Mouse (Mus musculus) limb, embryonic 13.5 days (tissue): ENCODE measurements at regions not wholly inside any gene's neighbourhood (a gene's known extent, or its start where the extent isn't known, plus 50 kb on each side); places are given as distances from the start of the nearest gene placed in this dataset.

Experiments
- ATAC-seq: fragments of 200-750 bp; cut with Nextera tagmentation; 2 replicates; pipeline ENCODE4 v1.8.0; 2017; ENCODE audit warnings: low read depth, moderate number of reproducible peaks, moderate TSS enrichment; ENCODE audit not compliant: low FRiP score
- H3K27ac ChIP-seq: fragments of 300-500 bp; sonication (generic); 2 replicates; pipeline ENCODE4 v1.5.1; 2015; ENCODE audit warnings: inconsistent platforms, mild to moderate bottlenecking, moderate library complexity
- H3K27me3 ChIP-seq: fragments of 300-500 bp; sonication (generic); 2 replicates; pipeline ENCODE4 v1.6.1; 2015; ENCODE audit warnings: mild to moderate bottlenecking, inconsistent platforms
- H3K36me3 ChIP-seq: fragments of 300-500 bp; sonication (generic); 2 replicates; pipeline ENCODE4 v1.6.1; 2015; ENCODE audit warnings: inconsistent platforms, mild to moderate bottlenecking, moderate library complexity
- H3K4me1 ChIP-seq: fragments of 300-500 bp; sonication (generic); 2 replicates; pipeline ENCODE4 v1.6.1; 2015; ENCODE audit warnings: inconsistent platforms
- H3K4me2 ChIP-seq: fragments of 300-500 bp; sonication (generic); replicated peaks from 2 replicates; pipeline ENCODE4 v1.6.1; 2015; ENCODE audit warnings: inconsistent platforms, mild to moderate bottlenecking, moderate library complexity
- H3K4me3 ChIP-seq: fragments of 300-500 bp; sonication (generic); 2 replicates; pipeline ENCODE4 v1.5.1; 2015; ENCODE audit warnings: moderate library complexity, mild to moderate bottlenecking, inconsistent platforms
- H3K9ac ChIP-seq: fragments of 300-500 bp; sonication (generic); 2 replicates; pipeline ENCODE4 v1.6.1; 2015; ENCODE audit warnings: mild to moderate bottlenecking, inconsistent platforms
- H3K9me3 ChIP-seq: fragments of 300-500 bp; sonication (generic); 2 replicates; pipeline ENCODE4 v1.6.1; 2016; ENCODE audit warnings: inconsistent platforms
- WGBS: fragments of 180-500 bp; shearing (Covaris S2); methylation state at CpG from one replicate; pipeline ENCODE4 v1.1.7; 2015; 5-methylcytosine and 5-hydroxymethylcytosine counted together

DNA sequence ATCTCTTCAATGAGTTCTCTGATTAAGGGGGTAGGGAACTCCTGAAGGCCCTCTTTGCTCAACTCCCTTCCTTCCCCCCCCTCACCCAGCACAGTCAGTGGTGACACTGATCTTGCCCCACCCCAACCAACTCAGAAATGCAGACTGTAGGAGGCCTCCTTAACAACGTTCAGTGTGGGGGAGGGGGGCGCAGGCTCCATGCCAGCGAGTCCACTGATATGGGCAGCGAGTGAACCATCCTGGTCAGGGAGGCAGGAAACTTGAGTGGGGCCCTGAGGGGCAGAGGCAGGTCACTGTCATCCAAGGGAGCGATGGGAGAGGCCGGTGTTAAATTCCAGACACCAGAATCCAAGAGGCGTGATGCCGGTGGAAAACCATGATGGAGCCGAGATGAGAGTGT lies 70.5 kb upstream of the Calm2 start:
- no peaks in the 10 kb centered on the region for H3K9me3 ChIP-seq
- no peak for ATAC-seq
- WGBS: 54% methylated on average over 9 of the region's 9 CpGs
- H3K4me2 ChIP-seq: no peak overlapping the region
- no peaks in the 10 kb centered on the region for H3K36me3 ChIP-seq
- H3K27ac ChIP-seq: no peak overlapping the region
- H3K4me1 ChIP-seq: peaks cover 14% of the 10 kb centered on the region
- no peak overlapping the region for H3K4me3 ChIP-seq
- no peak overlapping the region for H3K9ac ChIP-seq
- H3K27me3 ChIP-seq: 0 out of 2 replicates have a peak, but pooled peaks cover 3% of the 10 kb centered on the region

DNA sequence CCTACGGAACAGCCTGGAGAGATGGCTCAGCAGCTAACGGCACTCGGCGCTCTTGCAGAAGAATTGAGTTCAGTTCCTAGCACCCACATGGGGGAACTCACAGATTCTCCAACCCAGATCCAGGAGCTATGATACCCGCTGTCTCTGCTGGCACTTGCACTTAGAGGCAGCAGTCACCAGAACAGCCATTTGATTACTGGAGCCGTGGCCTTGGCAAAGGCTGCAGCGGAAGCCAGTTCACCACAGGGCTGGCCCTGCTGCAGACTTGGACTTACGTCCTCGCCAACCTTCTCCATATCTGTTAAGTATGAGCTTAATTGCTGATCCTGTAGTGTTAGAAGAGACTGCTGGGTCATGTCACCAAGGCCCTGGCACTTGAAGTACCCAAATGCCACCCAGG lies 72.7 kb upstream of the Calm2 start:
- Histone ChIP-seq H3K9me3 (no peaks in the 10 kb centered on the region), H3K4me2 (no peak overlapping the region), H3K4me1 (peaks cover 22% of the 10 kb centered on the region), H3K27me3 (0 out of 2 replicates have a peak, but pooled peaks cover 6% of the 10 kb centered on the region), H3K4me3 (no peak overlapping the region), H3K27ac (no peak overlapping the region), H3K9ac (no peak overlapping the region), H3K36me3 (no peaks in the 10 kb centered on the region)
- WGBS: 85% methylated on average over 9 of the region's 9 CpGs
- no peak for ATAC-seq

DNA sequence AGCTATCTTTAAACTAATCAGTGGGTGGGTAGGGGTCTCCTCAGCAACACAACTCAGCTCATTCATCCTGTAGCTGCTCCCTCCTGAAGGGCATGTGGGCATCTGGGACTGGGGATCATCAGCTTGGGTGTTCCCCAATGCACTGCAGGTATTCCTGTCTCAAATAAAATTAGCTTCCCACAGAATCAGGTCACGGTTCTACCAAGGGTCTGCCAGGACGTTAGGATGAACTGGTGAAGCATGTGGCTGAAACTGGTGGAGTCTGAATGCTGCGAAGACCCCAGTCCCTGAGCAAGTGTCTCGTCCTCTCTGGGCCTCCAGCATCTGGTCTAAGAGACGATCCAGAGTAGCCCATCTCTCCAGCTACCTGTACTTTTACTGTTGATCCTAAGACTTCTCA lies 74.1 kb upstream of the Calm2 start:
- WGBS: 87% methylated on average over 5 of the region's 5 CpGs
- no peak overlapping the region for H3K4me2 ChIP-seq
- ATAC-seq: no peak
- no peak overlapping the region for H3K9ac ChIP-seq
- H3K4me1 ChIP-seq: peaks cover 22% of the 10 kb centered on the region
- H3K27me3 ChIP-seq: 0 out of 2 replicates have a peak, but pooled peaks cover 6% of the 10 kb centered on the region
- H3K9me3 ChIP-seq: no peaks in the 10 kb centered on the region
- no peaks in the 10 kb centered on the region for H3K36me3 ChIP-seq
- no peak overlapping the region for H3K27ac ChIP-seq
- H3K4me3 ChIP-seq: no peak overlapping the region

DNA sequence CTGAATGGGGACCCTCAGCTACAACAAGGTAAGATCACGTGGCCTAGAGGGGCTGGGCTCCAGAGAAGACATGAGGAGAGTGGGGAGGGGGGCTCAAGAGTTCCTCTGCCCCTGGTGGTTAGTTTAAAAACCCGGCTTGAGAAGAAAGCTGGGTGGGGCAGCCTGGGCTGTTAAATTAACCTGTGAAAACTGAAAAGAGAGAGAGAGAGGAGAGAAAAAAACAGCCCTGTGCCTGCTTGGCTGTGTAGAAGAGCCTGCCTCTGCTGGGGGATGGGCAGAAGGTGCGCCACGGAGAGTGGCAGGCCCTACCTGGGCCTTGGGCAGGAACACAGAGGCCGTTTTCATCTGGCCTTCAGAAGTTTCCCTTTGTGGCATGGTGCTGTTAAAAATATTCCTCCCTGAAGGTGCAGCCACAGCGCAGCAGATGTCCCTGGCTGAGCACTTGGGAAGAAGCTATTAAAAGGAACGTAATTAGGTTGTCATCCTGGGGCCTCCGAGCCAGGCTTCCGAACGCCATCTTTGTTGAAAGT lies 75.0 kb upstream of the Calm2 start:
- Histone ChIP-seq H3K27me3 (0 out of 2 replicates have a peak, but pooled peaks cover 6% of the 10 kb centered on the region), H3K4me2 (peak overlapping the region; percentile 23; the same call in 1 of the 2 replicates), H3K36me3 (no peaks in the 10 kb centered on the region), H3K27ac (no peak overlapping the region), H3K9ac (no peak overlapping the region), H3K4me3 (no peak overlapping the region), H3K9me3 (no peaks in the 10 kb centered on the region), H3K4me1 (peaks cover 22% of the 10 kb centered on the region)
- ATAC-seq: peak; percentile 52; the same call in 1 of the 2 replicates
- WGBS: 20% methylated on average over 10 of the region's 10 CpGs

DNA sequence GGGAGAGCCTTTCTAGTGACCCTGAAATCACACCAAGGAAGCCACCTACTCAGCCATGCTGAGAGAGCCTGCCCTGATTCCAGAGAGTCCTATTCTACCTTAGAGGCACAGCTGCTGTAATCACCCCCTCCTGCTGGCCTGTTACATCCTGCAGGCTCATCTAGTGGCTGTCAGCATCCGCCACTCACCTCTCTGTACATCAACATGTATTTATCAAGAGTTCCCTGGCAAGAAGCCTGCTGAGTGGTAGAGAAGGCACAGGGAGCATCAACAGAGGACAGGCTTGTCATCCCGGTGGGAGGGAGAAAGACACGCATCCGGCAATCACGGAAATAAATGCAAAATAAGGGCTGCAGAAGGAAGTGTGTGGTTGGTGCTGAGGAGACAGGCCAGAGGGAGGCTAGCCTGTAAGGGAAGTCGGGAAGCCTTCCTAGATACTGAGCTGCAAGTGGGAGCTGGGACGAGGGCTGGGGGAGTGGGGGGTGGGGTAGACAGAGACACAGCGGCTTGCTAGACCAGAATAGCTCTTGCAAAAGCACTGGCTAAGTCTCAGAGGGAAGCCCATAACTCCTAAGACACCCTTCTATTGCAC lies 75.9 kb upstream of the Calm2 start:
- Histone ChIP-seq H3K4me1 (peaks cover 17% of the 10 kb centered on the region), H3K27me3 (0 out of 2 replicates have a peak, but pooled peaks cover 6% of the 10 kb centered on the region), H3K27ac (peak overlapping the region; percentile 28; the same call in 1 of the 2 replicates), H3K9ac (no peak overlapping the region), H3K4me3 (no peak overlapping the region), H3K36me3 (no peaks in the 10 kb centered on the region), H3K9me3 (no peaks in the 10 kb centered on the region), H3K4me2 (no peak overlapping the region)
- no peak for ATAC-seq
- WGBS: 26% methylated on average over 8 of the region's 8 CpGs

DNA sequence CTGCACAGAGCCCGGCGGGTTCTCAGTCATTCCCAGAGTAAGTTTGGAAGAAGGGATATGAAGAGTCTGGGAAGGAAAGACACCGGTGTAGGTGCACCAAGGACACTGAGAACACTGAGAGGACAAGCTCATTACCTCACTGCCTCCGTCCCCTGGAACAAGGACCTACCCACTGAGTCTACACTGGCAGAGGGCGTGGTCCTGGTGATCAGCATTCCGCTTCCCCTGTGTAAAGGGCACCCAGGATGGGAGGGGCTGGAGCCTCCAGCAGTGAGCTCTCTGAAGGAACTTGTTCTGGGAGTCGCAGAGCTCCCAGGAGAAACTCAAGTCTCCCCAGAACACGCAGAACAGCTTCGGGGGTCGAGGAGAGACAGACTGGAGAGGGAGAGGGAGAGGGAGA lies 76.9 kb upstream of the Calm2 start:
- H3K27ac ChIP-seq: no peak overlapping the region
- no peak overlapping the region for H3K9ac ChIP-seq
- ATAC-seq: no peak
- H3K4me2 ChIP-seq: no peak overlapping the region
- no peaks in the 10 kb centered on the region for H3K9me3 ChIP-seq
- 48% methylated on average over 8 of the region's 10 CpGs for WGBS
- H3K27me3 ChIP-seq: 0 out of 2 replicates have a peak, but pooled peaks cover 6% of the 10 kb centered on the region
- peaks cover 17% of the 10 kb centered on the region for H3K4me1 ChIP-seq
- H3K36me3 ChIP-seq: no peaks in the 10 kb centered on the region
- no peak overlapping the region for H3K4me3 ChIP-seq

DNA sequence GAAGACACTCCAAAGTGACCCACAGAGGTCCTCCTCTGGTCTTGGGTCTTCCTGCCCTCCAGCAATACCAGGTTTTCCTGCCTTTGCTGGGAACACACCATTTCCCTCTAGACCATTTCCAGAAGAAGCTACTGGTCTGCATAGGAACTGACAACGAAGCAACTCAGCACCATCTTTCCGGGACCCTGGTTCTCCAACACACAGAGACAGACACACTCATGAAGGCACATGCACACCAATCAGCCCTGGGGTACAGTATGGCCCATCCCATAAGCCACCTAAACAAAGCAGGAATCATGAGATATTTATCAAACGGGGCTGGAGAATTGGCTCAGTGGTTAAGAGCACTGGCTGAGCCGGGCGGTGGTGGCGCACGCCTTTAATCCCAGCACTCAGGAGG lies 80.4 kb upstream of the Calm2 start:
- Histone ChIP-seq H3K27me3 (peaks cover 7% of the 10 kb centered on the region; the same call in 1 of the 2 replicates), H3K4me2 (no peak overlapping the region), H3K4me1 (peaks cover 30% of the 10 kb centered on the region), H3K36me3 (no peaks in the 10 kb centered on the region), H3K9ac (no peak overlapping the region), H3K4me3 (no peak overlapping the region), H3K9me3 (no peaks in the 10 kb centered on the region), H3K27ac (no peak overlapping the region)
- 94% methylated on average over 7 of the region's 7 CpGs for WGBS
- no peak for ATAC-seq

DNA sequence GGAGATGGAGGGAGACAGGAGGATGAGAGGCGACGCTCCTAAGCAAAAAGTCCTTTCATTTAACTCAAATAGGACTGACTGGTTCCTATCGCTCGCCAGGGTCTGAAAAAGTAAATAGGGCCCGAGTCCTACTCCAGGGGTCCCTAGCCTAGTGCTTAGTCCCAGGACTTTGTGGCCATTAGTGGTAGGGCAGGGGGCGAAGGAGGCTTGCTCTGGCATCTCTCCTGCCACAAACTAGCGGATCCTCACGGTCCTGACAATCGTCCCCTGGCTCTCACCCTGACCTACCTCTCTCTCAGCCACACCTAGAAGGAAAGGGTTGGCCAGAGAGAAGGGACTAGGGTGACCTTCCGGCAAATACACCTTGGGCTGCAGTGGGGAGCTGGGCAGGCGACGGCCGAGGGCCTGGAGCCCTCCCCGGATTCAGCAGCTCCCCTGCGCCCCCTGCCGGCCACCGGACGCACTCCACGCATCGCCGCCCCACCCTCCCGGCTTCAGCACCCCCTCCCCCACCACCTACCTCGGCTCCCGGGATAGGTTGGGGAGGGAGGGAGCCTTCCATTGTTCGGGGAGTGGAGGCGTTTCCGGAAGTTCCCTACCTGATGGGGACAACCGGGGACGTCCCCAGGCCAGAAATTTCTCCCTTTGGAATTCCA lies 83.6 kb upstream of the Calm2 start:
- Histone ChIP-seq H3K27me3 (peaks cover 8% of the 10 kb centered on the region; the same call in 1 of the 2 replicates), H3K9ac (peak overlapping the region; percentile 45), H3K36me3 (no peaks in the 10 kb centered on the region), H3K4me2 (peak overlapping the region; percentile 67), H3K4me1 (peaks cover 23% of the 10 kb centered on the region), H3K9me3 (no peaks in the 10 kb centered on the region), H3K4me3 (peak overlapping the region; percentile 45), H3K27ac (peak overlapping the region; percentile 22; the same call in 1 of the 2 replicates)
- peak; percentile 82 for ATAC-seq
- 13% methylated on average over 29 of the region's 29 CpGs for WGBS

DNA sequence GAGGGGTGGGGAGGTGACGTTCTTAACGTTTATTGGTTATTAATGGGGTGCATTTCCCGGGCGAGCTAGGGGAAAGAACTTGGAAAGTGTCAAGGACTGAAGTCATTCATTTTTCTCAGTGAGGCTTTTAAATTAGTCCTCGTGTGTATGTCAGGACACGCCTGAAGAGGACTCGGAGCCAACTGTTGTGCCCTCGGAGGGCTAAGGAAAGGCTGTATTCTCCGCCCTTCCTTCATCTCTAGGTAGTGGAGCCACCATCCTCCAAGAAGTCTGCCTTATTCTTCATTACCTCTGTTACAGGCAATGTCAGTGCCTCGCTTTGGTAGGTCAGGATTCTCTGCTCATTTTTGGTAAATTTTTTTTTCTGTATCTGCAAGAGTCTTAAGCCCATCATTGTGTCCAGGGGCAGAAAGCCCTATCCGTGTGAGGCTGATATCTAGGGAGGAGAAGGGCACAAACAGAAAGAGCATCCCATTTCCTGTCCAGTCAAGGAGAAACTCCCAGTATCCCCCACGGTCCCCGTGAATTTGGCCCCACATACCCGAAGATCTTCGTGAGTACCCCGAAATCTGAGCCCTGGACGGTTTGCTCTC lies 84.2 kb upstream of the Calm2 start:
- Histone ChIP-seq H3K27ac (no peak overlapping the region), H3K9ac (peak overlapping the region; percentile 43), H3K9me3 (no peaks in the 10 kb centered on the region), H3K27me3 (peaks cover 8% of the 10 kb centered on the region; the same call in 1 of the 2 replicates), H3K4me3 (peak overlapping the region; percentile 45), H3K4me1 (peaks cover 23% of the 10 kb centered on the region), H3K4me2 (peak overlapping the region; percentile 67), H3K36me3 (no peaks in the 10 kb centered on the region)
- WGBS: 4% methylated on average over 17 of the region's 17 CpGs
- ATAC-seq: no peak; the same call in 1 of the 2 replicates

DNA sequence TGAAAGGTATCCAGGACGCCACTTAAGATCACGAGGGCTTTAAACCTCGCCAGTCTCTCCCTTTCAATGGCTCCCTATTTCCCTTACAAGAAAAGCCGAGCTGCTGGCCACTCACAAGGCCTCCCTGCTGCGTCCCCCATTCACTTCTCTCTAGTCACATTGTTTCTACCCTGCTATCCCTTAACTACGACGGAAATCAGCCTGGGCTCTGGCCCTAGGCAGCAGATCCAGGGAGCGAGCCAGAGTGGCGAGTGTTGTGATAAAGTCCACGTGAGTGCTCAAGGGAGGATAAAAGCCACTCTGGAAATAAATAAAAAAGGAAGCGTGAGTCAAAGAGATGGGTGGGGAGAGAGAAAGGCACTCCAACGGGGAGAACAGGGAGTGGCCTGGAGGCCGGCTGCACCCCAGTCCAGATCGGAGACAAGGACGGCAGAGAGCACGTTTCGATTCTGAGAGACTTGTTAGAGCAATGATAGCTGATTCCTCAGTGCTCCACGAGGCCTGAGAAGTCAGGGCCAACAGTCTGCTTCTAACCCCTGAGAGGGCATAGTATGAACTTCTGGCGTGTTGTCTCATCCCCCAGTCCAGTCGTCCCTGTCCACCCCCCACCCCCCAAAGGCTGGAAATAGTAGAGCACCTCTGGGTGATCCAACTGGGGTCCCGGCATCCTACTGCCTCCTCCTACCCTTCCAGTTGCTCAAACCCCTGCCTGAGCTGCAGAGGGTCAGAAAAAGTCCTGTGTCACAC lies 84.8 kb upstream of the Calm2 start:
- no peak overlapping the region for H3K27ac ChIP-seq
- no peak; the same call in 1 of the 2 replicates for ATAC-seq
- peak overlapping the region; percentile 43; the same call in 1 of the 2 replicates for H3K9ac ChIP-seq
- peaks cover 23% of the 10 kb centered on the region for H3K4me1 ChIP-seq
- H3K4me2 ChIP-seq: peak overlapping the region; percentile 67
- H3K27me3 ChIP-seq: peaks cover 8% of the 10 kb centered on the region; the same call in 1 of the 2 replicates
- peak overlapping the region; percentile 45 for H3K4me3 ChIP-seq
- no peaks in the 10 kb centered on the region for H3K36me3 ChIP-seq
- H3K9me3 ChIP-seq: no peaks in the 10 kb centered on the region
- WGBS: 4% methylated on average over 21 of the region's 21 CpGs

DNA sequence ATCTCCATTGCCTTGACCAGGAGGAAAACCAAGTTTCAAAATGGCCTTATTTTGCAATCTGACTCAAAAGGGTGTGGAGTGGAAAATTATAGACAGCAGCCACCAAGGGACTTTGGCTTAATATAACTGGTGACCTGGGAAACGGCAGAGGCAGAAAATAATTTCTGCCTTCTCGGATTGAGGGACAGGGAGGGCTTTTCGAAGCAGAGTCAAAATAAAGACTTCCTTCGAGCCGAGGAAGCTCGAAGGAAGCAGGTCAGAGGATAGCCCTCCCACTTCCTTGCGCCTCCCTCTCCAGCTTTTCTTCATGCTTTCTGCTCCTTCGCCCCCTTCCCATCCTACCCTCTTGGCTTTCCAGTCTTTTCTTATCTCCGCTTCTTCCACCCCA lies 85.4 kb upstream of the Calm2 start:
- no peak for ATAC-seq
- Histone ChIP-seq H3K36me3 (no peaks in the 10 kb centered on the region), H3K4me1 (peaks cover 23% of the 10 kb centered on the region), H3K27ac (no peak overlapping the region), H3K9ac (0 out of 2 replicates have a peak overlapping the region, but pooled peaks have one; percentile 8), H3K4me3 (peak overlapping the region; percentile 45), H3K4me2 (peak overlapping the region; percentile 67), H3K9me3 (no peaks in the 10 kb centered on the region), H3K27me3 (peaks cover 8% of the 10 kb centered on the region; the same call in 1 of the 2 replicates)
- 5% methylated on average over 9 of the region's 9 CpGs for WGBS
